Mouse (Mus musculus): ENCODE results near the gene Pik3r3. TPM values are rescaled to one million over a fixed set of nuclear protein-coding genes. Genes with fewer than 3 reads are reported as not detected.
A peak's percentile ranks its signal among the peaks of the same experiment; 100 is the strongest.
"Not testable (repeated sequence)": the region's sequence is repeated elsewhere in the genome, so short reads cannot be mapped to it uniquely, and the experiment has no call there.

Gene Pik3r3
- total RNA-seq (2021): 16.8 and 17.7 TPM in 2 replicates
- long read RNA-seq, partial matches to known transcripts: 0 of 1 reads
- long read RNA-seq, other reads (novel, unspliced or antisense): 1 of 1 reads

GRCm38 (mm10) chr4:116221140-116221851 is at the start of gene Pik3r3:
TSS of gene Pik3r3 (plus strand) at chr4:116221618.
- DNase-seq: peak; percentile 99

- DNase-seq: no peak
Observed at GRCm38 (mm10) chr4:116173072-116173471, 48.3 kb upstream of the Pik3r3 start, which contains the start of the genes 1700042G07Rik and Gm49337. TSS of gene 1700042G07Rik (plus strand) at chr4:116173372. TSS of gene Gm49337 (plus strand) at chr4:116173384.

- no peak for DNase-seq
Observed at GRCm38 (mm10) chr4:116173752-116174151, 47.7 kb upstream of the Pik3r3 start.

GRCm38 (mm10) chr4:116174466-116175116 is 46.8 kb upstream of the Pik3r3 start:
- peak; percentile 20 for DNase-seq

- DNase-seq: no peak
Observed at GRCm38 (mm10) chr4:116175136-116175535, 46.3 kb upstream of the Pik3r3 start.

GRCm38 (mm10) chr4:116175711-116176542 is 45.5 kb upstream of the Pik3r3 start:
- DNase-seq: no peak

- peak; percentile 66 for DNase-seq
Observed at GRCm38 (mm10) chr4:116176543-116176988, 44.9 kb upstream of the Pik3r3 start.

- DNase-seq: peak; percentile 64
Observed at GRCm38 (mm10) chr4:116177140-116177539, 44.3 kb upstream of the Pik3r3 start.

- no peak for DNase-seq
Observed at GRCm38 (mm10) chr4:116182079-116182478, 39.3 kb upstream of the Pik3r3 start.

GRCm38 (mm10) chr4:116182745-116183144 is 38.7 kb upstream of the Pik3r3 start:
- DNase-seq: peak; percentile 27

GRCm38 (mm10) chr4:116185083-116185482 is 36.3 kb upstream of the Pik3r3 start:
- no peak for DNase-seq

GRCm38 (mm10) chr4:116192286-116192835 is 29.1 kb upstream of the Pik3r3 start:
- no peak for DNase-seq

GRCm38 (mm10) chr4:116193583-116194383 is 27.6 kb upstream of the Pik3r3 start:
- no peak for DNase-seq

GRCm38 (mm10) chr4:116198422-116198821 is 23.0 kb upstream of the Pik3r3 start:
- DNase-seq: no peak

GRCm38 (mm10) chr4:116204422-116204821 is 17.0 kb upstream of the Pik3r3 start:
- DNase-seq: no peak

GRCm38 (mm10) chr4:116206531-116206930 is 14.9 kb upstream of the Pik3r3 start:
- no peak for DNase-seq

- DNase-seq: no peak
Observed at GRCm38 (mm10) chr4:116208891-116209290, 12.5 kb upstream of the Pik3r3 start.

- no peak for DNase-seq
Observed at GRCm38 (mm10) chr4:116215895-116216605, 5.4 kb upstream of the Pik3r3 start.

GRCm38 (mm10) chr4:116217046-116217445 is 4.4 kb upstream of the Pik3r3 start:
- peak; percentile 24 for DNase-seq

- DNase-seq: not testable (repeated sequence)
Observed at GRCm38 (mm10) chr4:116217661-116218060, 3.8 kb upstream of the Pik3r3 start.

- no peak for DNase-seq
Observed at GRCm38 (mm10) chr4:116219056-116219455, 2.4 kb upstream of the Pik3r3 start.

Data from adrenal gland, postnatal 25 days (tissue).